Mouse (Mus musculus): Measurements from ENCODE around the gene Pcdh20.

The Pcdh20 gene

GRCm38 (mm10) chr14:88470495-88471434 is at the start of gene Pcdh20:
Gene Pcdh20 (minus strand): TSS chr14:88471396.
- Histone ChIP-seq H3K4me3 (replicated peaks; ENCODE audit: low read length) (peak within 1 kb of the TSS; percentile 60), H3K4me1 (replicated peaks; ENCODE audit: low read depth, low read length) (peaks cover 7% of the 10 kb centered on the region; the same call in 1 of the 2 replicates), H3K9me3 (ENCODE audit: low read length) (no peaks in the 10 kb centered on the region), H3K36me3 (ENCODE audit: insufficient read depth, low read length) (no peaks in the 10 kb centered on the region), H3K27me3 (ENCODE audit: insufficient read depth, low read length) (peaks cover 41% of the 10 kb centered on the region)
- TF ChIP-seq CTCF (conservative IDR thresholded peaks at IDR 0.05; ENCODE audit: low read length): no peak
- no peak for TF ChIP-seq POU5F1 (IDR thresholded peaks at IDR 0.05; ENCODE audit: borderline replicate concordance, low read length)
- TF ChIP-seq NANOG (IDR thresholded peaks at IDR 0.05; ENCODE audit: borderline replicate concordance, low read length): no peak

- no peak overlapping the region for H3K4me3 ChIP-seq (replicated peaks; ENCODE audit: low read length)
- TF ChIP-seq POU5F1 (IDR thresholded peaks at IDR 0.05; ENCODE audit: borderline replicate concordance, low read length): no peak
- TF ChIP-seq CTCF (conservative IDR thresholded peaks at IDR 0.05; ENCODE audit: low read length): peak; percentile 14; the same call in 1 of the 2 replicates
- H3K27me3 ChIP-seq (ENCODE audit: insufficient read depth, low read length): no peaks in the 10 kb centered on the region
- H3K36me3 ChIP-seq (ENCODE audit: insufficient read depth, low read length): no peaks in the 10 kb centered on the region
- H3K4me1 ChIP-seq (replicated peaks; ENCODE audit: low read depth, low read length): no peaks in the 10 kb centered on the region
- H3K9me3 ChIP-seq (ENCODE audit: low read length): peaks cover 4% of the 10 kb centered on the region; the same call in 1 of the 2 replicates
Observed at GRCm38 (mm10) chr14:88479909-88480308, 8.7 kb upstream of the Pcdh20 start.

GRCm38 (mm10) chr14:88469956-88470355 is 1.2 kb downstream of the Pcdh20 start:
- no peak overlapping the region for H3K4me3 ChIP-seq (replicated peaks; ENCODE audit: low read length)
- H3K9me3 ChIP-seq (ENCODE audit: low read length): no peaks in the 10 kb centered on the region
- H3K36me3 ChIP-seq (ENCODE audit: insufficient read depth, low read length): no peaks in the 10 kb centered on the region
- peaks cover 7% of the 10 kb centered on the region; the same call in 1 of the 2 replicates for H3K4me1 ChIP-seq (replicated peaks; ENCODE audit: low read depth, low read length)
- TF ChIP-seq POU5F1 (IDR thresholded peaks at IDR 0.05; ENCODE audit: borderline replicate concordance, low read length): no peak
- TF ChIP-seq CTCF (conservative IDR thresholded peaks at IDR 0.05; ENCODE audit: low read length): no peak
- no peak for TF ChIP-seq NANOG (IDR thresholded peaks at IDR 0.05; ENCODE audit: borderline replicate concordance, low read length)
- peaks cover 41% of the 10 kb centered on the region for H3K27me3 ChIP-seq (ENCODE audit: insufficient read depth, low read length)

- Histone ChIP-seq H3K4me3 (replicated peaks; ENCODE audit: low read length) (peak overlapping the region; percentile 67), H3K9me3 (ENCODE audit: low read length) (no peaks in the 10 kb centered on the region), H3K27me3 (ENCODE audit: insufficient read depth, low read length) (peaks cover 41% of the 10 kb centered on the region), H3K36me3 (ENCODE audit: insufficient read depth, low read length) (no peaks in the 10 kb centered on the region), H3K4me1 (replicated peaks; ENCODE audit: low read depth, low read length) (peaks cover 7% of the 10 kb centered on the region; the same call in 1 of the 2 replicates)
- TF ChIP-seq CTCF (conservative IDR thresholded peaks at IDR 0.05; ENCODE audit: low read length) (no peak), NANOG (IDR thresholded peaks at IDR 0.05; ENCODE audit: borderline replicate concordance, low read length) (no peak), POU5F1 (IDR thresholded peaks at IDR 0.05; ENCODE audit: borderline replicate concordance, low read length) (no peak)
Observed at GRCm38 (mm10) chr14:88469361-88469760, 1.8 kb downstream of the Pcdh20 start.

GRCm38 (mm10) chr14:88466416-88466815 is 4.8 kb downstream of the Pcdh20 start:
- TF ChIP-seq CTCF (conservative IDR thresholded peaks at IDR 0.05; ENCODE audit: low read length) (peak; percentile 47), POU5F1 (IDR thresholded peaks at IDR 0.05; ENCODE audit: borderline replicate concordance, low read length) (no peak), NANOG (IDR thresholded peaks at IDR 0.05; ENCODE audit: borderline replicate concordance, low read length) (no peak)
- peaks cover 37% of the 10 kb centered on the region for H3K27me3 ChIP-seq (ENCODE audit: insufficient read depth, low read length)
- no peaks in the 10 kb centered on the region for H3K36me3 ChIP-seq (ENCODE audit: insufficient read depth, low read length)
- H3K4me3 ChIP-seq (replicated peaks; ENCODE audit: low read length): no peak overlapping the region
- H3K9me3 ChIP-seq (ENCODE audit: low read length): no peaks in the 10 kb centered on the region
- H3K4me1 ChIP-seq (replicated peaks; ENCODE audit: low read depth, low read length): peaks cover 7% of the 10 kb centered on the region; the same call in 1 of the 2 replicates

DNA sequence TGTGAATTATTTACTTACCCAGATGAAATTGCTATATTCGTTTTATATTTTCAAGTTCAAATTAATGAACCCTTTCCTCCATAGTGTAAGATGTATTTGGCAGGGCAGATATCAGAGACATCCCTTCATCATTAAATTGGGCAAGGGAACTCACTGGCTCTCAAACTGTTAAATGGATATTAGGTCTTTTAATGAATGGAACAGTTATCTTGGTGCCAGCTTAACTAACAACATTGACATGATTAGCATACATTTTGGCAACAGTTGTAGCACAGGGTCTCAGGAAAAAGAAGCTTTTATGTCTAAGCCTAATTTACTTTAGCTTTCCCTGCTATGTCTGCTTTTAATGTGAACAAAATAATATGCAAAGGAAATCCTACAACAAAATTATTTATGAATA is 6.8 kb downstream of the Pcdh20 start:
- Histone ChIP-seq H3K36me3 (ENCODE audit: insufficient read depth, low read length) (no peaks in the 10 kb centered on the region), H3K4me3 (replicated peaks; ENCODE audit: low read length) (no peak overlapping the region), H3K27me3 (ENCODE audit: insufficient read depth, low read length) (peaks cover 17% of the 10 kb centered on the region), H3K9me3 (ENCODE audit: low read length) (no peaks in the 10 kb centered on the region), H3K4me1 (replicated peaks; ENCODE audit: low read depth, low read length) (peaks cover 3% of the 10 kb centered on the region; the same call in 1 of the 2 replicates)
- TF ChIP-seq NANOG (IDR thresholded peaks at IDR 0.05; ENCODE audit: borderline replicate concordance, low read length): no peak
- no peak for TF ChIP-seq POU5F1 (IDR thresholded peaks at IDR 0.05; ENCODE audit: borderline replicate concordance, low read length)
- no peak for TF ChIP-seq CTCF (conservative IDR thresholded peaks at IDR 0.05; ENCODE audit: low read length)

- Histone ChIP-seq H3K27me3 (ENCODE audit: insufficient read depth, low read length) (peaks cover 7% of the 10 kb centered on the region), H3K36me3 (ENCODE audit: insufficient read depth, low read length) (no peaks in the 10 kb centered on the region), H3K9me3 (ENCODE audit: low read length) (no peaks in the 10 kb centered on the region), H3K4me3 (replicated peaks; ENCODE audit: low read length) (no peak overlapping the region), H3K4me1 (replicated peaks; ENCODE audit: low read depth, low read length) (no peaks in the 10 kb centered on the region)
- TF ChIP-seq CTCF (conservative IDR thresholded peaks at IDR 0.05; ENCODE audit: low read length) (no peak), POU5F1 (IDR thresholded peaks at IDR 0.05; ENCODE audit: borderline replicate concordance, low read length) (no peak), NANOG (IDR thresholded peaks at IDR 0.05; ENCODE audit: borderline replicate concordance, low read length) (no peak)
Observed at GRCm38 (mm10) chr14:88463357-88463756, 7.8 kb downstream of the Pcdh20 start.

- Histone ChIP-seq H3K9me3 (ENCODE audit: low read length) (no peaks in the 10 kb centered on the region), H3K27me3 (ENCODE audit: insufficient read depth, low read length) (peaks cover 3% of the 10 kb centered on the region), H3K36me3 (ENCODE audit: insufficient read depth, low read length) (no peaks in the 10 kb centered on the region), H3K4me1 (replicated peaks; ENCODE audit: low read depth, low read length) (no peaks in the 10 kb centered on the region), H3K4me3 (replicated peaks; ENCODE audit: low read length) (no peak overlapping the region)
- no peak for TF ChIP-seq CTCF (conservative IDR thresholded peaks at IDR 0.05; ENCODE audit: low read length)
- no peak for TF ChIP-seq POU5F1 (IDR thresholded peaks at IDR 0.05; ENCODE audit: borderline replicate concordance, low read length)
- TF ChIP-seq NANOG (IDR thresholded peaks at IDR 0.05; ENCODE audit: borderline replicate concordance, low read length): no peak
Observed at GRCm38 (mm10) chr14:88462944-88463343, 8.3 kb downstream of the Pcdh20 start.
